Mouse (Mus musculus): ENCODE data around the gene Dysf.
A peak's percentile ranks its signal among the peaks of the same experiment; 100 is the strongest.

The Dysf gene

DNA sequence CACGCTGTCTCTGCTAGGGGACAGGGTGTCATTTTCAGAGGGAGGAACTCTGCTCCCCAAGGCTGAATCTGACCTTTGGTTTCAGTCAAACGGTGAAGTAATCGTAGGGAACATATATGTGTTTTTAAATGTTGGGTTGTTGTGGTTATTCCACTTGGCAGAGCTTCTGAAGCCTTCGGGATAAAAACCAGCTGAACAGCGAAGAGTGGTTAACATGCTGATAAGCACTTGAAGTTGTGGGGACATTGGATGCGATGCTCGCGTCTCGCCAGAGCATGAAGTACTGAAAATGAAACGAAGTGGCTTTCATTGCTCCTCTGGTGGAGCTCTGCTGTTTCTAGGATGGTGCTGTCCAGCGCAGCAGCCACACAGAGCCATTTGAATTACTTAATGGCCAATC lies 102.7 kb downstream of the Dysf start:
- DNase-seq (ENCODE audit: low read depth, low spot score) = no peak

- DNase-seq (ENCODE audit: low read depth, low spot score) = no peak
Measured at GRCm38 (mm10) chr6:84119731-84120530, 111.5 kb downstream of the Dysf start.

DNA sequence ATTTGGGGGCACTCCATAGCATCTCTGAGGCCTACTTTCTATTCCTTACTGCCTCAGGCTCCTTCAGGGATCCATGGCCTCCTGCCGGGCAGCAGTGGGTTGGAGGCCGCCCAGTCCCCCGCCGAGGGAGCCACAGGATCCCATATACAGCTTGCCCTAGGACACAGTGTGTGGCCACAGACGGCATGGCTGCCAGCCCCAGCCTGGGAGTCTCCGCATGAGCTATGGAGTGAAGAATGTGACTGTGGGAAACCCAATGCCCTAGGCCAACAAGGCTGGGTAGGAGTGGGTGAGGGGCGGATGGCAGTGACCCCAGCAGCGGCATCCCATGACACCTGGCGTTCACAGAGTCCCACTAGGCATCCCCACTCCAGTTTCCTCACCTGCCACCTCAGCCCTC lies 116.2 kb downstream of the Dysf start:
- no peak for DNase-seq (ENCODE audit: low read depth, low spot score)

- DNase-seq (ENCODE audit: low read depth, low spot score) = no peak
Measured at GRCm38 (mm10) chr6:84125101-84125500, 116.7 kb downstream of the Dysf start.

- no peak for DNase-seq (ENCODE audit: low read depth, low spot score)
Measured at GRCm38 (mm10) chr6:84128229-84128628, 119.8 kb downstream of the Dysf start.

- DNase-seq (ENCODE audit: low read depth, low spot score) = no peak
Measured at GRCm38 (mm10) chr6:84130867-84131266, 122.5 kb downstream of the Dysf start.

- no peak for DNase-seq (ENCODE audit: low read depth, low spot score)
Measured at GRCm38 (mm10) chr6:84131539-84131938, 123.1 kb downstream of the Dysf start.

DNA sequence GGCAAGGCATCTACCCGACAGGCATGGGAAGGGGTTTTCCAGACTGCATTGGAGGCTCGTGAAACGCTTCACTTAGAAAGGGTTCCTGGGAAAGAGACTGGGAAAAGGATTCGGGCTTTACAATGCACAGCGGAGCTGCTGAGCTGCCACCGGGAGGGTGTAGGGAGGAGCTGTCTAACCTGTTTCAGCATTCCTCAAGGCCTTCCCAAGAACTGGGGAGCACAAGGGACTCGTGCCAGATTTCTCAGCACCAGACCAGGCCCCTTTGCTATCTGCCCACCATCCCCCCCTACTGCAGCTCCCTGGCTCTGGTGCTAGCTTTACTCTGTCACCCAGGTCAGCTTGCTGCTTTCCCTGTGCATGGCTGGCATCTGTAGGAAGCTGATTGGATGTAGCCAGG lies 124.7 kb downstream of the Dysf start:
- no peak for DNase-seq (ENCODE audit: low read depth, low spot score)

GRCm38 (mm10) chr6:84133996-84134721 lies 125.8 kb downstream of the Dysf start:
- no peak for DNase-seq (ENCODE audit: low read depth, low spot score)

- DNase-seq (ENCODE audit: low read depth, low spot score) = peak; percentile 56
Measured at GRCm38 (mm10) chr6:84134722-84135394, 126.5 kb downstream of the Dysf start.

DNA sequence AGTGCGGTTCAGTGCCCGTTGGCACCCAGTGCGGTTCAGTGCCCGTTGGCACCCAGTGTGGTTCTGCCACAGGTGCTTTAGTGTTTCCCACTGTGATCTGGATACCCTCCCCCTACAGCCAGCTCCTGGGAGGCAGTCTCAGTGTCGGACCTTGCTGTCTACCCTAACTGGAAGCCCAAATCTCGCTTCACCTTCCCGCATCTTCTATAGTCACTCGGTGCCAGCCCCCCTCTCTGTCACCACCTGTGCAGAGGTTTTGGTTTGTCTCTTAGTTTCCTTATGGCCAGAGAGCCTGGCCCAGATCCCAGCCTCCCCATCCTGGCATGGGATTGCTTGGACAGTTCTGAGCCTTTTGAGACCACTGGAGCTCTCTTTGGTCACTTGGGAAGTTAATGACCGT lies 127.3 kb downstream of the Dysf start:
- DNase-seq (ENCODE audit: low read depth, low spot score) = no peak

GRCm38 (mm10) chr6:84136345-84136744 lies 128.0 kb downstream of the Dysf start:
- DNase-seq (ENCODE audit: low read depth, low spot score) = no peak

GRCm38 (mm10) chr6:84139932-84140331 lies 131.5 kb downstream of the Dysf start:
- no peak for DNase-seq (ENCODE audit: low read depth, low spot score)

DNA sequence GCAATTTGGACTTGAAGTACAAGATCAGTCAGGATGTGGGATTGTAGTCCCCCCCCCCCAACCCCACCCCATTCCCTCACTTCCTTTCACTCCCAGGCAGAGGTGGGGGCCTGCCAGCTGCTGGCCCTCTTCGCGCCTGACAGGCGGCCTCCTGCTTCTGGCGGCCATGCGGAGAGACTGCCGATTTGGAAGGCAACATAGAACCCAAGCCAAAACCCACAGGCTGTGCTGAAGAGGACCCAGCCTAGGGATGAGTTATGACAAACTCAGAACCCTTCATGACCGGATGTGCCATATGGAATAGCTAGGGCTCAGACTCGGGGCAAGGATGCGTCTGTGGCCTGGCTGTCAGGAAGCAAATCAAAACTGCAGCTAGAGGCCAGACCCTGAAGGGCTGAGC lies 134.1 kb downstream of the Dysf start:
- DNase-seq (ENCODE audit: low read depth, low spot score) = no peak

GRCm38 (mm10) chr6:84143328-84143727 lies 134.9 kb downstream of the Dysf start:
- no peak for DNase-seq (ENCODE audit: low read depth, low spot score)

- no peak for DNase-seq (ENCODE audit: low read depth, low spot score)
Measured at GRCm38 (mm10) chr6:84144393-84144792, 136.0 kb downstream of the Dysf start.

DNA sequence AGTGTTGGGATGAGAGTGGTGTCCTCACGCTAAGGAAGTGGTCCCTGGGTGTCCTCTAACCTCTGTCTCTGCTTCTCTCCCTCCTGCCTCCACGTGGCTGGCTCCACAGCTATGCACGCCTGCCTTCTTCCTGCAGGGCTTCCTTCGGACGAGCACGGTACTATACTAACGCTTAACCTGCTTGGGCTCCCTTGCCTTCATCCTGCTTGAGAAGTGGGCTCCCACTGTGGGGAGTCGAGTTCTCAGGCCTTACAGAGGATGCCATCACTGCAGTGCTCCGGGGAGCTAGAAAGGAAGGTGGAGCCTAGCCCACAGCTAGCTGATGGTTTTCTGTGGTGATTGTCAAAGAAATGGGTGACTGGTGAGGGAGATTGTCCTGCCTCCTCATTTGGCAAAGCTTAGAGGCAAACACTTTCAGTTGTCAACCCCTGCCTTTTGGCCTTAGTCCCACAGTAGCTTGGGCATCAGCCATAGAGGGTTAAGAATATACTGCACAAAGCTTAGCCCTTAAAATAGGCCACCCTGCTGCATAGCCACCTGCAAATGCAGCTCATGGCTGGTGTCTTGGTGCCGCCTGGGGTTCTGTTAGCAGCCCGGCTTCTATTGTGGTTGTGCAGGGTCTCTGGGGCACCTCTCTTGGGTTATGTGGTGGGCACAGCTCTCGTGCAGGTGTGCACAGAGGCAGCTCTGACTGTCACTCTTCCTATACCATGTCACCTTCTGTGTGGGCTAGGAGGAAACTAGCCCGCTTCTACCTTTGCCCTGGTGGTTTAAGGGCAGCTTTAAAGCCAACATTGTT lies 139.0 kb downstream of the Dysf start:
- DNase-seq (ENCODE audit: low read depth, low spot score) = no peak

GRCm38 (mm10) chr6:84148470-84148869 lies 140.1 kb downstream of the Dysf start:
- no peak for DNase-seq (ENCODE audit: low read depth, low spot score)

GRCm38 (mm10) chr6:84154508-84154907 lies 146.1 kb downstream of the Dysf start:
- DNase-seq (ENCODE audit: low read depth, low spot score) = no peak

DNA sequence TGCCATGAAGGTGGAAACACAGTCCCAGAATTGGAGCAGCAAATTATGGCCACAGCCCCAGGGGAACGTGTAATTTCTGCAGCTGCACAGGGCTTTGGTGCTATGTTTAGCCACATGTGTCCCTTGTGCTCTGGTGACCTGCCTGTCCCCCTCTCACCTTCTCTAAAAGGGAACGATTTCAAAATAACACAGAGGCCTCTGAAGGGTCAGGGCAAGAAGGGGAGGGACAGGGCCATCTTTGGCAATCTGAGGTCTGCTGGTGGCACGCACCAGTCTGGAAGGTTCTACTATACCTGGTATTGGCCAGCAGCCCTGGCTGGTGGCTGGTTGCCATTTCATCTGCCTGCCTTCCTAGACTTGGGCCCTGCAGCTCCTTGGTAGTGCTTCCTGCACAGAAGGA lies 147.4 kb downstream of the Dysf start:
- DNase-seq (ENCODE audit: low read depth, low spot score) = no peak

GRCm38 (mm10) chr6:84156481-84157025 lies 148.2 kb downstream of the Dysf start:
- DNase-seq (ENCODE audit: low read depth, low spot score) = no peak
